Mouse (Mus musculus): Measurements from ENCODE around the gene Bmp10. TPM values are rescaled to one million over a fixed set of nuclear protein-coding genes. Genes with fewer than 3 reads are reported as not detected.

Gene Bmp10
- polyA plus RNA-seq, 1 experiment: not detected

- H3K27me3 ChIP-seq (ENCODE audit: control insufficient read depth, insufficient read depth, insufficient read length): peaks cover 20% of the 10 kb centered on the region
- H3K4me3 ChIP-seq (ENCODE audit: insufficient read depth, poor library complexity, severe bottlenecking): no peak overlapping the region
- TF ChIP-seq USF1 (IDR thresholded peaks at IDR 0.05; ENCODE audit: low read depth) (no peak), CTCF (IDR thresholded peaks at IDR 0.05; ENCODE audit: control insufficient read depth, insufficient read depth, insufficient read length) (no peak), MYOG (IDR thresholded peaks at IDR 0.05; ENCODE audit: control insufficient read depth, extremely low read depth, insufficient read length) (no peak), FOSL1 (IDR thresholded peaks at IDR 0.05; ENCODE audit: insufficient read depth, low read length, poor library complexity, severe bottlenecking) (no peak), CEBPB (IDR thresholded peaks at IDR 0.05; ENCODE audit: low read depth) (no peak), MAX (IDR thresholded peaks at IDR 0.05) (no peak), MYOD1 (IDR thresholded peaks at IDR 0.05; ENCODE audit: control insufficient read depth, insufficient read length, low read depth) (no peak)
- no peaks in the 10 kb centered on the region for H3K79me3 ChIP-seq (ENCODE audit: low read depth)
- H3K36me3 ChIP-seq (ENCODE audit: control insufficient read depth, insufficient read depth): no peaks in the 10 kb centered on the region
- no peaks in the 10 kb centered on the region for H3K79me2 ChIP-seq (ENCODE audit: control insufficient read depth, insufficient read depth)
- no peak overlapping the region for H3ac ChIP-seq (ENCODE audit: control insufficient read depth, insufficient read length, low read depth)
Observed at GRCm38 (mm10) chr6:87475223-87475622, 46.4 kb downstream of the Bmp10 start.

GRCm38 (mm10) chr6:87478847-87479246 lies 50.1 kb downstream of the Bmp10 start:
- no peak overlapping the region for H3ac ChIP-seq (ENCODE audit: control insufficient read depth, insufficient read length, low read depth)
- H3K79me2 ChIP-seq (ENCODE audit: control insufficient read depth, insufficient read depth): no peaks in the 10 kb centered on the region
- no peak overlapping the region for H3K4me3 ChIP-seq (ENCODE audit: insufficient read depth, poor library complexity, severe bottlenecking)
- no peak for TF ChIP-seq CTCF (IDR thresholded peaks at IDR 0.05; ENCODE audit: control insufficient read depth, insufficient read depth, insufficient read length)
- no peak for TF ChIP-seq MYOG (IDR thresholded peaks at IDR 0.05; ENCODE audit: control insufficient read depth, extremely low read depth, insufficient read length)
- TF ChIP-seq MAX (IDR thresholded peaks at IDR 0.05): no peak
- TF ChIP-seq USF1 (IDR thresholded peaks at IDR 0.05; ENCODE audit: low read depth): no peak
- no peak for TF ChIP-seq MYOD1 (IDR thresholded peaks at IDR 0.05; ENCODE audit: control insufficient read depth, insufficient read length, low read depth)
- TF ChIP-seq FOSL1 (IDR thresholded peaks at IDR 0.05; ENCODE audit: insufficient read depth, low read length, poor library complexity, severe bottlenecking): no peak
- no peak for TF ChIP-seq CEBPB (IDR thresholded peaks at IDR 0.05; ENCODE audit: low read depth)
- no peaks in the 10 kb centered on the region for H3K36me3 ChIP-seq (ENCODE audit: control insufficient read depth, insufficient read depth)
- H3K79me3 ChIP-seq (ENCODE audit: low read depth): no peaks in the 10 kb centered on the region
- H3K27me3 ChIP-seq (ENCODE audit: control insufficient read depth, insufficient read depth, insufficient read length): peaks cover 34% of the 10 kb centered on the region

GRCm38 (mm10) chr6:87479291-87479999 lies 50.7 kb downstream of the Bmp10 start:
- no peak overlapping the region for H3ac ChIP-seq (ENCODE audit: control insufficient read depth, insufficient read length, low read depth)
- TF ChIP-seq FOSL1 (IDR thresholded peaks at IDR 0.05; ENCODE audit: insufficient read depth, low read length, poor library complexity, severe bottlenecking): no peak
- TF ChIP-seq MAX (IDR thresholded peaks at IDR 0.05): no peak
- TF ChIP-seq USF1 (IDR thresholded peaks at IDR 0.05; ENCODE audit: low read depth): no peak
- TF ChIP-seq CTCF (IDR thresholded peaks at IDR 0.05; ENCODE audit: control insufficient read depth, insufficient read depth, insufficient read length): no peak
- TF ChIP-seq MYOG (IDR thresholded peaks at IDR 0.05; ENCODE audit: control insufficient read depth, extremely low read depth, insufficient read length): no peak
- no peak for TF ChIP-seq CEBPB (IDR thresholded peaks at IDR 0.05; ENCODE audit: low read depth)
- no peak for TF ChIP-seq MYOD1 (IDR thresholded peaks at IDR 0.05; ENCODE audit: control insufficient read depth, insufficient read length, low read depth)
- H3K36me3 ChIP-seq (ENCODE audit: control insufficient read depth, insufficient read depth): no peaks in the 10 kb centered on the region
- H3K79me2 ChIP-seq (ENCODE audit: control insufficient read depth, insufficient read depth): no peaks in the 10 kb centered on the region
- H3K4me3 ChIP-seq (ENCODE audit: insufficient read depth, poor library complexity, severe bottlenecking): no peak overlapping the region
- no peaks in the 10 kb centered on the region for H3K79me3 ChIP-seq (ENCODE audit: low read depth)
- H3K27me3 ChIP-seq (ENCODE audit: control insufficient read depth, insufficient read depth, insufficient read length): peaks cover 38% of the 10 kb centered on the region

GRCm38 (mm10) chr6:87483224-87483899 lies 54.6 kb downstream of the Bmp10 start:
- Histone ChIP-seq H3K27me3 (ENCODE audit: control insufficient read depth, insufficient read depth, insufficient read length) (peaks cover 36% of the 10 kb centered on the region), H3K36me3 (ENCODE audit: control insufficient read depth, insufficient read depth) (no peaks in the 10 kb centered on the region), H3ac (ENCODE audit: control insufficient read depth, insufficient read length, low read depth) (no peak overlapping the region), H3K79me3 (ENCODE audit: low read depth) (no peaks in the 10 kb centered on the region), H3K4me3 (ENCODE audit: insufficient read depth, poor library complexity, severe bottlenecking) (no peak overlapping the region), H3K79me2 (ENCODE audit: control insufficient read depth, insufficient read depth) (no peaks in the 10 kb centered on the region)
- TF ChIP-seq MYOD1 (IDR thresholded peaks at IDR 0.05; ENCODE audit: control insufficient read depth, insufficient read length, low read depth): no peak
- no peak for TF ChIP-seq FOSL1 (IDR thresholded peaks at IDR 0.05; ENCODE audit: insufficient read depth, low read length, poor library complexity, severe bottlenecking)
- TF ChIP-seq CEBPB (IDR thresholded peaks at IDR 0.05; ENCODE audit: low read depth): no peak
- no peak for TF ChIP-seq MYOG (IDR thresholded peaks at IDR 0.05; ENCODE audit: control insufficient read depth, extremely low read depth, insufficient read length)
- no peak for TF ChIP-seq USF1 (IDR thresholded peaks at IDR 0.05; ENCODE audit: low read depth)
- TF ChIP-seq MAX (IDR thresholded peaks at IDR 0.05): no peak
- TF ChIP-seq CTCF (IDR thresholded peaks at IDR 0.05; ENCODE audit: control insufficient read depth, insufficient read depth, insufficient read length): no peak

GRCm38 (mm10) chr6:87483900-87484289 lies 55.1 kb downstream of the Bmp10 start:
- Histone ChIP-seq H3K79me3 (ENCODE audit: low read depth) (no peaks in the 10 kb centered on the region), H3K79me2 (ENCODE audit: control insufficient read depth, insufficient read depth) (no peaks in the 10 kb centered on the region), H3ac (ENCODE audit: control insufficient read depth, insufficient read length, low read depth) (no peak overlapping the region), H3K27me3 (ENCODE audit: control insufficient read depth, insufficient read depth, insufficient read length) (peaks cover 35% of the 10 kb centered on the region), H3K36me3 (ENCODE audit: control insufficient read depth, insufficient read depth) (no peaks in the 10 kb centered on the region), H3K4me3 (ENCODE audit: insufficient read depth, poor library complexity, severe bottlenecking) (no peak overlapping the region)
- TF ChIP-seq FOSL1 (IDR thresholded peaks at IDR 0.05; ENCODE audit: insufficient read depth, low read length, poor library complexity, severe bottlenecking) (no peak), MAX (IDR thresholded peaks at IDR 0.05) (no peak)

Data from C2C12 (cell line).